Mouse (Mus musculus) liver, embryonic 15.5 days (tissue): ENCODE results near the gene Cep128. TPM values are rescaled to one million over a fixed set of nuclear protein-coding genes. Genes with fewer than 3 reads are reported as not detected.

Experiments
- ATAC-seq: fragments of 200-750 bp; cut with Nextera tagmentation; 2 replicates; pipeline ENCODE4 v1.8.0; 2017; ENCODE audit warnings: moderate number of reproducible peaks, mild to moderate bottlenecking, moderate library complexity; ENCODE audit not compliant: insufficient read depth
- H3K27ac ChIP-seq: fragments of 300-500 bp; sonication (generic); replicated peaks from 2 replicates; pipeline ENCODE4 v1.5.1; 2015; ENCODE audit warnings: mild to moderate bottlenecking, inconsistent platforms
- H3K27me3 ChIP-seq: fragments of 300-500 bp; sonication (generic); 2 replicates; pipeline ENCODE4 v1.6.1; 2015; ENCODE audit warnings: mild to moderate bottlenecking, inconsistent platforms
- H3K36me3 ChIP-seq: fragments of 300-500 bp; sonication (generic); replicated peaks from 2 replicates; pipeline ENCODE4 v1.6.1; 2015; ENCODE audit warnings: moderate library complexity, mild to moderate bottlenecking, inconsistent platforms
- H3K4me1 ChIP-seq: fragments of 300-500 bp; sonication (generic); replicated peaks from 2 replicates; pipeline ENCODE4 v1.6.1; 2015; ENCODE audit warnings: inconsistent platforms
- H3K4me2 ChIP-seq: fragments of 300-500 bp; sonication (generic); 2 replicates; pipeline ENCODE4 v1.6.1; 2015; ENCODE audit warnings: moderate library complexity, mild to moderate bottlenecking, inconsistent platforms
- H3K4me3 ChIP-seq: fragments of 300-500 bp; sonication (generic); replicated peaks from 2 replicates; pipeline ENCODE4 v1.5.1; 2015; ENCODE audit warnings: mild to moderate bottlenecking, inconsistent platforms
- H3K9ac ChIP-seq: fragments of 300-500 bp; sonication (generic); 2 replicates; pipeline ENCODE4 v1.6.1; 2015; ENCODE audit warnings: moderate library complexity, mild to moderate bottlenecking, inconsistent platforms
- H3K9me3 ChIP-seq: fragments of 300-500 bp; sonication (generic); replicated peaks from 2 replicates; pipeline ENCODE4 v1.6.1; 2016; ENCODE audit warnings: inconsistent platforms
- WGBS: fragments of 180-500 bp; shearing (Covaris S2); methylation state at CpG from one replicate; pipeline ENCODE4 v1.1.7; 2015; ENCODE audit warnings: mixed read lengths; ENCODE audit not compliant: insufficient replicate concordance; 5-methylcytosine and 5-hydroxymethylcytosine counted together
- microRNA-seq: library from miRNA; unstranded; fragments of <30 nt; microRNA quantifications from one replicate; pipeline ENCODE4, GENCODE M21; 2016
- polyA plus RNA-seq: library from polyadenylated mRNA; unstranded; fragments of >200 nt; fragmentation: Nextera tagmentation; extraction: Ambion mirVana; gene quantifications from 2 replicates; pipeline ENCODE4 v1.2.1, GENCODE M21; 2015

Cep128 gene
- polyA plus RNA-seq, 1 experiment from 2014 or later: 8.6 TPM

GRCm38 (mm10) chr12:90954740-90955473 is 429.3 kb downstream of the Cep128 start:
- H3K27me3 ChIP-seq: no peaks in the 10 kb centered on the region
- no peaks in the 10 kb centered on the region for H3K4me1 ChIP-seq
- H3K9ac ChIP-seq: no peak overlapping the region
- H3K36me3 ChIP-seq: no peaks in the 10 kb centered on the region
- H3K4me2 ChIP-seq: no peak overlapping the region
- H3K9me3 ChIP-seq: no peaks in the 10 kb centered on the region
- 55% methylated on average over 7 of the region's 7 CpGs for WGBS
- no peak overlapping the region for H3K4me3 ChIP-seq
- ATAC-seq: no peak
- H3K27ac ChIP-seq: no peak overlapping the region

Small RNA genes within 50 kb of the gene (microRNA-seq; reads per million reads assigned to microRNA genes)
- not detected for gene Gm44370

Other genes with a start within 250 kb of the Cep128 start
- 0.07 and 0.09 TPM in 2 replicates for gene Tshr, start 154 bp upstream of the Cep128 start, polyA plus RNA-seq
- gene Gtf2a1, start 206.1 kb upstream of the Cep128 start, polyA plus RNA-seq: 15.3 and 16.1 TPM in 2 replicates